Mouse (Mus musculus): Measurements from ENCODE around the gene Aagab.

DNA sequence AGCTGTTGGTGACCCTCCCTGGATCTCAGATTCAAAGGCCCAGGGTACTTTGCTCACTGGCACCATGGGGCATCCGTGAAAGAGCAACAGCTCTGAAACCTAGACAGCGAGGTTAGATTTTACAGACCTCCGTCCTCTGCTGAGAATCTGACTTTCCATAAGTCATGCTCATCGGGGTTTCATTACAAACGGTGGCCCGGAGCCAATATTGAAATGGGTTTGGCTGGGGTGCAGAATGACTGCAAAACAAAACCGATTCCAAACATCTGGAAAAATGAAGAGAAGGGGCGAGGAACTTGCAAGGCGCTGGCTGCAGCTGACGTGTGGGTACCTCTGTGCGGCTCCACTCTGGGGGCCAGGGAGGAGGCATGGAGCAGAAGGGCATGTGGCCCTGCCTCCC lies 49.1 kb downstream of the Aagab start:
- TF ChIP-seq CTCF (IDR thresholded peaks at IDR 0.05; ENCODE audit: low read depth) (no peak), EP300 (IDR thresholded peaks at IDR 0.05; ENCODE audit: low read depth) (no peak)
